Mouse (Mus musculus) cerebellum, adult 11-12 months (tissue): ENCODE data around the gene Calml3.

ENCODE experiments used
- DNase-seq: peaks from one replicate; pipeline ENCODE4 v3.0.0; 2022

Gene Calml3

DNA sequence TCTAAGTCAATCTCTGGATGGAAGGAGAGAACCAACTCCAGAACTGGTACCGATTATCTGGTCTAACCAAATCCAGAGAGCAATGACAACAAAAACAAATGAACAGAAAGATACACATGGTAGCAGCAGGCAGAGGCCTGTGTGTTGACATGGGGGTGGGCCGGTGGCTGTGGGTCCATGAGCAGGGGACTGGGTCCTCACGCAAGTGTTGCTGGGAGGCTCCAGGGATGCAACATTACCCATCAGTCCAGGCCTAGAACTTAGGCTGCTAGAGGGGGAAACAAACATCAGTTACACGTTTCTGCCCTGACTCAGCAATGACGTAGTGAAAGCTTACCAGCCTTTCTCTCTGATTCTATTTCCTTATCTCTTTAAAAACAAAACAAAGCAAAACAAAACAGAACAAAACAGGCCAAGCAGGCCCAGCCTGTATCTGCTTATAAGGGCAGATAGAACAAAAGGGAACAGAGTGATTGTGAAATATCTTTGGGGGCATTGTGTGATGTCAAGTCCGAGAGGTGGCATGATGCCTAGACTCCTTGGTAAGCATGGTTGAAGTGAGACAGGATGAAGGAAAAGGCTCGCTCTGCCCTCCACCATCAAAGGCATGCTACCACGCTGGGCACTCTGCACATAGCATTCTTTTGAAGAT, 24.4 kb downstream of the Calml3 start:
- no peak for DNase-seq

DNA sequence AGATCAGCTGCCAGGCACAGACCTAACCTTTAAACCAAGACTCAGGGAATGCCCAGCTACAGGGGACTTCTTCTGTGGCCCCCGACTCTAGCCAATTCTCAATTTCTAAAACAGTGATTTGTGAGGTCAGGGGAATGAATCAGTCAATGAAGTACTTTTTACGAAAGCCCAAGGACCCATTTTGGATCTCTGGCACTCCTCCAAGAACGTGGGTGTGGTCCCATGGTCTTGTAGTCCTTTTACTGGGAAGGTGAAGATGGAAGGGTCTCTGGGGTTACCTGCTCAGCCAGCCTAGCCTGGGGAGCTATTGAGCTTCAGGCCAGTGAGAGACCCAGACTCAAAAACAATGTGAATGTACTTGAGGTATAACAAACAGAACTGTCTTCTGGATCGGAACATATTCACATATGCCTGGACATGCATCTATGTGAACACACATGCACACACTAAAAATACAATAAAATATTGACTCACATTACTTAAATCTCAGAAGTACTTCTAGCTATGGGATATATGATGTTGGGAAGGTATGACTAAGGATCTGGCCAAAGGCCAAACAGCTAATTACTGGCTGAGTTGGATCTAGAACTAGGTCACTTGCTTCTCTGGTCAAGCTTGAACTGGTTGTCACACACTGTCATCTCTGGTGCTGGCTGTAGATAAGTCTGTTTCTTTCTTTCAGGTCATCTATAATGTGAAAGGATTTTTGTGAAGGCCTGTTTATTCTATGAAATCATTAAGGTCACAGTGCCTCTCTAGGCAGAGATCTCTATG, 25.3 kb downstream of the Calml3 start:
- no peak for DNase-seq

DNA sequence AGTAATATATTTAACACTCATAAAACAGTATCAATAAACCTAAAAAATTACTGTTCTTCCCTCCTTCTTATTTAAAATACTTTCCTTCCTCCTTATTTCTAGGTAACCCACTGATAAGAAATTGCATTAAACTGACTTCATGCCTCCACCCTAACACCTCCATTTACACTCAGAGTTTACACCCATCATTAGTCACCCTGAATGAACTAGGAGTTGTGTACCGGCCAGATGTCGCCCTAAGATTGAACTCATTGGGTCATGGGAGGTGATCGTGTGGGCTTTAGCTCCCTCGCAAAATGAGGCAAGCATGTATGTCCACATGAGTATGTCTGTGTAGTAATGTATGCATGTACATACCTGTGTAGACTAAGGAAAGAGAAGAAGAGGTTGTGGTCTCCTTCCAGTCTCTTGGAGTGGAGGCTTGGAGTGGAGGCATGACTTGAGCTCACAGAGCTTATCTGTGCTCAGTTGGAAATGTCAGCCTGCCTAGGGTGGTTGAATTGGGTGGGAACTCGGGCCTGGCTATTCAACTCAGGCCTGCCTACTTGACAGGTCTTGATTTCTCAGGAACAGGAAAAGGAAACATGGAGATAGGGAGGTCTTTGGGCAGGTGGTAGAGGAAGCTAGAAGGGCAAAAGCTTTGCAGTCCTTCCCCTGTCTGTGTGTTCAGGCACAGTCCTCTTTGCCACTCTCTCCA, 26.8 kb downstream of the Calml3 start:
- no peak for DNase-seq

DNA sequence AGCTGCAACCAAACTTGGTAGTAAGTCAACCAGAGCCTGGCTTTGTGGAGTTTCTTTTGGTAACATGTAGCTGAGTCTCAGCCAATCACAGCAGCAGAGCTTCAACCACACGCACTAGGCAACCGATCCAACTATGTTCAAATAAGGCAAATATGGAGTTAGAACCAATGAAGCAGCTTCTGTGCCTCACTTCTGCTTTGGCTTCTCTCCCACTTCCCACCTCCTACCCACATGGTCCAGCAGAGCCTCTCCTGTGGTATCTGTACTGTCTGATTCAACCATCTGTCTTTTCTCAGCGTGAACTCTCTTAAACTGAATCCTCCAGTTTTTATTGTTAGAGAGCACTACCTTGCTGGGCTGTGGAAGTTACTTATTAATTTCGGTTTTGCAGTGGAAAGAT, 27.7 kb downstream of the Calml3 start:
- peak; percentile 68 for DNase-seq

DNA sequence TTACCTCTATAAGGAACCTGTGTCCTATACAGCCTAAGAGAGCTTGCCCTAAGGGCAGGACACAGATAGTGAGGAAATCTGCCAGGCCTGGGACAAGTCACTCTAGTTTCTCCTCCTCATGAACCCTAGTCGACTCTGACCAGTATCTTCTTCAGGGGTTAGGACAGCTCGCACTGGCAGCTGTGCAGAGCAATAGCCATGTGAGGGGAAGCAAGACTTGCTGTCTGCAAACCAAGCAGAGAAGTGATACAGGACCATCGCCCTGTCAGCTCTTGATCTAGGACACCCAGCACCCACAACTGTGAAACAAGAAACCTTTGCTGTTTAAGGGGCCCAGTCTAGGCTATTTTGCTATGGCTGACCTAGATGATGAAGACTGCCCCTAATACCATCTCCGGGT, 29.1 kb downstream of the Calml3 start:
- DNase-seq = no peak

DNA sequence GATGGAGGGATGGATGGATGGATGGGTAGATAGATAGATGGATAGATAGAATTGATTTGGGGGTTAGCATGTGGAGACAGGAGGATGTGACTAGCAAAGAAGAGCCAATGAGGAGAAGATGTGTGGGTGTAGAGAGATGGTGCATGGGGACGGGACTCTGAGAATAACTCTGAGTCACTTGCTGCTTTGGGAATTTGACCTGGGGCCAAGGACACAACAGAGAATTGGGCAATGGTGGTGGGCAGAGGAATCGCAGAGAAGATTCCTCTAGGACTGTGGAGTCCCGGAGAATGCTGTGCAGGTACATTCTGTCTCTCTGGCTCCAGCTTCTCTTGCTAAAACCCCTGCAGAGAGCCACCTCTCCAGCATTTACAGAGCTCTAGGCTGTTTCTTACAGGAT, 29.8 kb downstream of the Calml3 start:
- DNase-seq = no peak

DNA sequence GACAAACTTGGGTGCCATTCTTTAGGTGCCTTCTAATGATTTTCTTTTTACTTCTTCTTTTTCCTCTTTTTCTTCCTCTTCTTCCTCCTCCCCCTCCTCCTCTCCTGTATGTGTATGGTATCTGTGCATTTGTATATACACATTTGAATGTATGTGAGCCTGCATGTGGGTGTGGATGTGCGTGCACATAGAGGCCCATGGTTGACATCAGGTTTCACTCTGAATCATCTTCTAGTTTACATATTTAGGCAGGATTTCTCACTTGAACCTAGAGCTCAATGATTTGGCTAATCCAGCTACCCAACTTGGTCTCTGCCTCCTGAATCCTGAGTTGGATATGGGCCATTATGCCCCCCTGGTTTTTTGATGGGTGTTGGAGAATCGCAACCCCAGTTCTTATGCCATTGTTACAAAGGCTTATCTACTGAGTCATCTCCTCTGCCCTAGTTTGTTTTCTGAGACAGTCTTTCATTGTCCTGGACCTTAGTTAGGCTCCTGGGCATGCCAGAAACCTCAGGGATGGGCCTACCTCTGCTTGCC, 30.9 kb downstream of the Calml3 start:
- no peak for DNase-seq

DNA sequence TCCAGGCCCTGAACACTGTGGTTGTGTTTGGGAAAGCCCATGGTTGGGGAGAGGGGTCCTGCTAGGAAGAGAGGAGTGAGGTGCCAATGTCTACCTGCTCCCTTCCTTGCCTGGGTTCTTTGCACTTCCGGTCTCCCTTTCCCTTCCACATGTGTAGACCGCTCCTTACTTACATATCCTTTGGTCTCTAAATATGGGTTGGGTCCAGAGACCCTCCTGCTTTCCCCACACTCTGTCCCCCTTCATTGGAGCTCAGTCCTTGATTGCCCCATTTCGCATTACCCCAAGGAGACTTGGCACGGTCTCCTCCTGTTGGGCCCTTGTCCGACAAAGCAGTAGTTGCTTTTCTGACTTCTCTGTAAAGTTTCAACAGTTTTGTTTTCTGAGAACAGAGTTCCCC, 32.9 kb downstream of the Calml3 start:
- DNase-seq = no peak

DNA sequence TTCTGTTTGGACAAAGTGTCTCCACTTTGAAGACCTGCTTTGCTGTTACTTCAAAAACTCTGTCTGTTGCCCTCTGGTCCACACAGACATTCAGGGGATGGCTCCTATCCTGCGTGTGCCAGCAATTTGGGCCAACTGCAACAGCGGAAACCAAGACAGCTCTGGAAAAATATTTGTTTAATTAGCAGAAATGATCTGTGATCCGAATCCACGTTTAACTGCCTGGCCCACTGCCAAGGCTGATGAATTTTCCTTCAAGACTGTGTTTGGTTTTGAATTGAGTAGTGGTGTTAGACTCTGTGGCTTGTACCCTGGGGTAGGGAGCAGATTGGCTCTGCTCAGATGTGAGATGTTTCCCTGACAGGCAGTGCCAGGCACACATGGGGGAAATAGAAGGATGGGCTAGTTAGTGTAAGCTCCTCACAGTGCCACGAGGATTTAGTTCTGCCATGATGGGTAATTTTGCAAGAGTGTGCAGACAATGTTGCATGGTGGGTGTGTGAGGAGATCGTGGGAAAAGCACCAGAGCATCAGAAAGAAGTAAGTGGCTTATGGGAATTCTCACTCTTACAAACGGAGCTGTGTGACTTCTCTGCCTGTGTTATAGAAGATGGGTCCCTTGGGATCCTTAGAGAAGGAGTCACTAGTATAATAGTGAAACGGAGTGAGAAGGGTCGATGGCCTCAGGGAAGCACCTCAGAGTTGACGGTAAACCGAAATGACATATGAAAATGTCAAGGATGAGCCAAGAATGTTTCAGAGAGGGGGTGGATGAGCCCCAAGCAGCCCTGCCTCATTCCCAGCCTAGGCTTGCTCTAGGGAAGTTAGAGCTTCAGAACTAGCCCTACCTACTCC, 33.7 kb downstream of the Calml3 start:
- no peak for DNase-seq

DNA sequence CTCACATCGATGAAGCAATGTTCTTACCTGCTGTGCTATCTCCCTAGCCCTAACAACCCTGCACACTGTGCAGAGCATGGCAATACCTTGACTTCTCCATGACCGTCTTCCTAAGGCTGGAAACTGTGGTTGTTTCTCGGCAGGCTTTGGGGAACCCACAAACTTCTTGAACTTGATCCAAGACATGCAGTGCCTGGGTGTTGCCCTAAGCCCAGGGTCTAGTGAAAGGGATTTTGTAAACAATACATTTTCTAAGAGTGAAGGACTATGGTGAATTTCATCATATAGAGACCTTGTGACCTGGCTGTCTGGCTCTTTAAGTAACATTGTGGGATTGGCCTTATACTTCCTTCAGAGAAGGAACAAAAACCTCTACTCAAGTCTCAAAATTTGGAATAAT, 34.6 kb downstream of the Calml3 start:
- no peak for DNase-seq

DNA sequence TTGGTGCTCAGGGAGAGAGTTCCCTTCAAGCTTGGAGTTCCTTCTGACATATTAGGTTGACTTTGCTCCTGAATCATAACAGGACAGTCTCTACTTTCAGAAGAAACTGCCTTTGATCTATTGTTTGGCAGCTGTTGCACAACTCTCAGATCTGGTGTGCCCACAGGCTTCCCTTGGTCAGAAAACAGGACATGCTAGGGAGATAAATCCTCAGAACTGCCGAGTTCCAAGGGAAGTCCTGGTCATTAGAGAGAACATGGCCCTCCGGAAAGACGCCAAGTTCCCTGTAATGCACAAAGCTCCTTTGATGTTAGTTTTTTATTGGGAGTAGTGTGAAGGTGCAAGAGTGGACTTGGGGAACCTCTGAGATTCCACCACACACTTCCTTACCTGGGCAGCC, 35.5 kb downstream of the Calml3 start:
- DNase-seq = no peak

DNA sequence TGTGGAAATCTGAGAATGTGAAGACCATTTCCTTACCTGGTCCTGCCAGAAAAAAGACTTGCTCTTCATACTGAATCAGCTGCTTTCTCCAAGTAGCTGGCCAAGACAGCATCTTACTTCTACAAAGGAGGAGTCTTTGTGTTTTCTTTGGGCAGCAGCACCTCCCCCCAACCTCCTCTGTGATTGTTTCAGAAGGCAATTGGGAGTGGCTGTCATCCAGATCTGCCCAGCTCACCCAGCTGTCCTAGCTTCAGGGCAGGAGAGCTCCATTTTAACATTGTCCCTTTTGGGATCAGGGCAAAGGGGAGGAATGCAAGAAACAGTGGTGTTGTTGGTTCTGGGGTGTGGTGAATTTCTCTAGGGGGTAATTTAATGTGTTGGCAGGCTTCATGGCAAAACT, 37.0 kb downstream of the Calml3 start:
- no peak for DNase-seq

DNA sequence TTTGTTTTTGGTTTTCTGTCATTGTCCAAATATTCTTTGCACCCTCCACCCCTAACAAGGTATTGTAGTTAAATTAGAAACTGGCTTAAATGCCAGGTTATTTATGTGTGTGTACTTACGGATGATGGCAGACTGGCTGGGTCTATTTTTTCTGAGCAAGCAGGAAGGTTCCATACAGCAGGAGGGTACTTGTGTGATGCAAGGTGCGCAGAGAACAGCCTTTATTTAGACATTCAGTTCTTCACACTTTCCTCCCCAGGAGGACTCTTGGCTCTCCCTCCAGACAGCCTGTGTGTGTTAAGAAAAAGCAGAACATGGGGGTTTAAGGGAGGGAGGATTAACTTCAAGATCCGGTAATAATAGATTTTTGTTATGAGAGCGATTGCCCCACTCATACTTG, 38.3 kb downstream of the Calml3 start:
- no peak for DNase-seq

DNA sequence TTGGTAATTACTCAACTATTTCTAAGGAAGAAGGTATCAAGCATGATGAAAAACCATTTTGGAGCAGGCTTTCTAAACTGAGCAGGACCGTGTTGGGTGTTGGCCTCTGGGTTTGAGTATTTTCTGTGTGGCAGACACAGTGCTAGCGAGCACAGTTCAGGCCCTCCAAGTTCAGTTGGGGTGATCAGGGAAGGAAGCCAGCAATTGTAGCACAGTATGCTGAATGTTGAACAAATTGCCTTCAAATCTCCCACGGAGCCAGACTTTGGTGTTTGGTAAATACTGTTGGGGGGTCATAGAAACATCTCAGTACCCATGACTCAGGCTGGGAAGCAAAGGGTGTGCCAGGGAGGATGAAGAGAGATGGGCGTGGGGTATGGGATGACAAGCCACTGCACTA, 43.0 kb downstream of the Calml3 start:
- no peak for DNase-seq

DNA sequence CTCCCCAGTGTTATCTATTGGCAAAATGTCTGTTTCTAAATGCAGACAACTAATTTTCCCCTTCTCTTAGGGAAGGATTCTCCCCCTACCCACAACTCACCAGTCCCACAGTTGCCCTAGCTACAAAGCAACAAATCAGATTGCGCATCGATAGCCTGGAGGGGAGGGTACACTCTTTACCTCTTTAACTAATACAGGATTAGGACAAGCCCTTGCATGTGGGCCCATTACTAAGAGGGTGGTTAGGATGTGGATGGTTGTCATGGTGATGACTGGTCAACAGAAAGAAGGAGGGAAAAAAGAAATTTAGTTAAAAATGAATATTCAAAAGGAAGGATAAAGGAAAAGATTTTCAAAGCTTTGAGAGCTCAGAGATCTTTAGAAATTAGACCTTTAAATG, 45.8 kb downstream of the Calml3 start:
- DNase-seq = no peak

DNA sequence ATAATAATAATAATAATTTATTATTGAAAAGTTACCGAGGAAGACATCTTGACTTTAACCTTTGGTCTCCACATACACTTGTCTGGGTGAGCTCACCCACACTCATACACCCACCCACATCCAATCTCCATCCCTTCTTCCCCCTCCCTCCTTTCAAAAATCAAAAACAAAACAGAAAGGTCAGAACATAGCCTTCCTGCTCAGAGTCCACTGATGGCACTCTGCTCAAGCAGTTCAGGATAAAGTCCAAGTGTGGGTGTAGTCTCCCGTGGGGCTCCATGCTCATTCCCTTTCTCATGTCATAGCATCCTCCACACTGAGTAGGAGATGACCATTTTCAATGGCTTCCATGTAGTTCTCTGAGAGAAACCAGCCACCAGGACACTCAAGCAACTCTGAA, 50.8 kb downstream of the Calml3 start:
- no peak for DNase-seq
